Mouse (Mus musculus) hindbrain, postnatal 0 days (tissue): ENCODE data around the gene Stx6. TPM values are rescaled to one million over a fixed set of nuclear protein-coding genes. Genes with fewer than 3 reads are reported as not detected.
A peak's percentile ranks its signal among the peaks of the same experiment; 100 is the strongest.

ENCODE experiments used
- ATAC-seq: fragments of 200-750 bp; cut with Nextera tagmentation; 2 replicates; pipeline ENCODE4 v1.8.0; 2017; ENCODE audit warnings: mild to moderate bottlenecking, moderate TSS enrichment, moderate library complexity
- DNase-seq: peaks from one replicate; pipeline ENCODE4 v3.0.0-alpha.2; 2015; ENCODE audit warnings: low spot score
- H3K27ac ChIP-seq: fragments of 300-500 bp; sonication (generic); 2 replicates; pipeline ENCODE4 v1.5.1; 2014; ENCODE audit warnings: mild to moderate bottlenecking
- H3K27me3 ChIP-seq: fragments of 300-500 bp; sonication (generic); 2 replicates; pipeline ENCODE4 v1.6.1; 2014; ENCODE audit warnings: low read length, mixed read lengths; ENCODE audit not compliant: insufficient read depth
- H3K36me3 ChIP-seq: fragments of 300-500 bp; sonication (generic); 2 replicates; pipeline ENCODE4 v1.6.1; 2014; ENCODE audit warnings: low read length, mixed read lengths; ENCODE audit not compliant: insufficient read depth
- H3K4me1 ChIP-seq: fragments of 300-500 bp; sonication (generic); 2 replicates; pipeline ENCODE4 v1.6.1; 2014; ENCODE audit warnings: antibody characterized with exemption, low read length, mixed read lengths; ENCODE audit not compliant: insufficient read depth
- H3K4me2 ChIP-seq: fragments of 300-500 bp; sonication (generic); 2 replicates; pipeline ENCODE4 v1.6.1; 2014; ENCODE audit warnings: low read depth, mild to moderate bottlenecking, low read length, moderate library complexity, mixed read lengths
- H3K4me3 ChIP-seq: fragments of 300-500 bp; sonication (generic); 2 replicates; pipeline ENCODE4 v1.5.1; 2014; ENCODE audit warnings: low read length
- H3K9ac ChIP-seq: fragments of 300-500 bp; sonication (generic); replicated peaks from 2 replicates; pipeline ENCODE4 v1.6.1; 2014; ENCODE audit warnings: mild to moderate bottlenecking, low read length, moderate library complexity, mixed read lengths
- H3K9me3 ChIP-seq: fragments of 300-500 bp; sonication (generic); 2 replicates; pipeline ENCODE4 v1.6.1; 2016; ENCODE audit warnings: low read length, mixed read lengths
- CTCF ChIP-seq: IDR thresholded peaks from 2 replicates; pipeline ENCODE4 v1.5.1; 2016; ENCODE audit warnings: antibody characterized with exemption, control low read depth, low read depth
- WGBS: fragments of 180-500 bp; shearing (Covaris S2); extraction: QIAGEN DNeasy Blood & Tissue Kit; methylation state at CpG from one replicate; pipeline ENCODE4 v1.1.7; 2014; 5-methylcytosine and 5-hydroxymethylcytosine counted together
- polyA plus RNA-seq: library from polyadenylated mRNA; unstranded; fragments of >200 nt; fragmentation: Nextera tagmentation; extraction: Ambion mirVana; gene quantifications from 2 replicates; pipeline ENCODE4 v1.2.1, GENCODE M21; 2015
- total RNA-seq: library from RNA; depleted of rRNA; stranded (reverse); fragments of >200 nt; gene quantifications from 2 replicates; pipeline ENCODE4 v1.2.3, GENCODE M21; 2014; rRNA removed

Gene Stx6
- total RNA-seq = 77.1 and 84.2 TPM in 2 replicates
- polyA plus RNA-seq = 81.2 and 82.2 TPM in 2 replicates

GRCm38 (mm10) chr1:155158141-155158969 lies at the start of gene Stx6:
TSS of gene Stx6 (plus strand) at chr1:155158715.
- Histone ChIP-seq H3K4me2 (peak within 1 kb of the TSS; percentile 69), H3K9ac (peak within 1 kb of the TSS; percentile 70), H3K9me3 (no peaks in the 10 kb centered on the region), H3K4me1 (no peaks in the 10 kb centered on the region), H3K4me3 (peak within 1 kb of the TSS; percentile 68), H3K27ac (peak within 1 kb of the TSS; percentile 88), H3K36me3 (no peaks in the 10 kb centered on the region), H3K27me3 (no peaks in the 10 kb centered on the region)
- no peak for TF ChIP-seq CTCF
- 2% methylated on average over 48 of the region's 48 CpGs for WGBS
- ATAC-seq = peak; percentile 99
- DNase-seq = peak; percentile 99

GRCm38 (mm10) chr1:155109387-155110350 lies 48.8 kb upstream of the Stx6 start:
- no peak overlapping the region for H3K4me3 ChIP-seq
- H3K27ac ChIP-seq = peak overlapping the region; percentile 69
- peak overlapping the region; percentile 14 for H3K4me2 ChIP-seq
- no peak for ATAC-seq
- WGBS = 16% methylated on average over 18 of the region's 18 CpGs
- no peak for TF ChIP-seq CTCF
- H3K4me1 ChIP-seq = peaks cover 9% of the 10 kb centered on the region
- peak; percentile 43 for DNase-seq
- no peaks in the 10 kb centered on the region for H3K27me3 ChIP-seq
- no peaks in the 10 kb centered on the region for H3K9me3 ChIP-seq
- no peaks in the 10 kb centered on the region for H3K36me3 ChIP-seq
- peak overlapping the region; percentile 22; the same call in 1 of the 2 replicates for H3K9ac ChIP-seq

GRCm38 (mm10) chr1:155111491-155111890 lies 47.0 kb upstream of the Stx6 start:
- peaks cover 9% of the 10 kb centered on the region for H3K4me1 ChIP-seq
- no peak overlapping the region for H3K9ac ChIP-seq
- no peaks in the 10 kb centered on the region for H3K36me3 ChIP-seq
- H3K4me2 ChIP-seq = no peak overlapping the region
- no peak for ATAC-seq
- TF ChIP-seq CTCF = no peak
- 32% methylated on average over 6 of the region's 6 CpGs for WGBS
- no peak overlapping the region for H3K27ac ChIP-seq
- no peak for DNase-seq
- no peak overlapping the region for H3K4me3 ChIP-seq
- H3K27me3 ChIP-seq = no peaks in the 10 kb centered on the region
- no peaks in the 10 kb centered on the region for H3K9me3 ChIP-seq

GRCm38 (mm10) chr1:155112118-155112517 lies 46.4 kb upstream of the Stx6 start:
- TF ChIP-seq CTCF = no peak
- Histone ChIP-seq H3K9me3 (no peaks in the 10 kb centered on the region), H3K4me3 (no peak overlapping the region), H3K36me3 (no peaks in the 10 kb centered on the region), H3K9ac (no peak overlapping the region), H3K4me2 (no peak overlapping the region), H3K27me3 (no peaks in the 10 kb centered on the region), H3K27ac (no peak overlapping the region), H3K4me1 (peaks cover 9% of the 10 kb centered on the region)
- DNase-seq (no peak), ATAC-seq (no peak)
- WGBS = 56% methylated on average over 4 of the region's 4 CpGs

DNA sequence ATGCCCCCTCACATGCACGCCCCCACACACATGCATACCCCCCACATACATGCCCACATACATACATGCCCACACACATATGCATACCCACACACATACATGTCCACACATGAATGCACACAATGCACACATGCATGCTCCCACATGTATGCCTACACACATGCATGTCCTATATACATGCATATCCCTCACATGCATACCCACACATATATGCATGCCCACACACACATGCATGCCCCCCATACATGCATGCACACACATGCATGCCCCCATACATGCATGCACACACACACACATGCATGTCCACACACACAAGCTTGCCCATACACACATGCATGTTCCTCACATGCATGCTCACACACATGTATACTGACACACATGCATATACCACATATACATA lies 45.6 kb upstream of the Stx6 start:
- DNase-seq (no peak), ATAC-seq (0 out of 2 replicates have a peak, but pooled peaks have one; percentile 51)
- TF ChIP-seq CTCF = no peak
- peaks cover 9% of the 10 kb centered on the region for H3K4me1 ChIP-seq
- no peak overlapping the region for H3K9ac ChIP-seq
- H3K4me3 ChIP-seq = no peak overlapping the region
- H3K27ac ChIP-seq = no peak overlapping the region
- no peaks in the 10 kb centered on the region for H3K36me3 ChIP-seq
- no peaks in the 10 kb centered on the region for H3K9me3 ChIP-seq
- H3K27me3 ChIP-seq = no peaks in the 10 kb centered on the region
- no peak overlapping the region for H3K4me2 ChIP-seq
- 100% methylated on average over 1 of the region's 1 CpGs for WGBS

GRCm38 (mm10) chr1:155113946-155114345 lies 44.6 kb upstream of the Stx6 start:
- ATAC-seq (no peak), DNase-seq (peak; percentile 39)
- H3K9me3 ChIP-seq = no peaks in the 10 kb centered on the region
- 22% methylated on average over 3 of the region's 3 CpGs for WGBS
- H3K27ac ChIP-seq = no peak overlapping the region
- no peak overlapping the region for H3K9ac ChIP-seq
- H3K27me3 ChIP-seq = no peaks in the 10 kb centered on the region
- no peak overlapping the region for H3K4me2 ChIP-seq
- H3K4me3 ChIP-seq = no peak overlapping the region
- H3K36me3 ChIP-seq = no peaks in the 10 kb centered on the region
- H3K4me1 ChIP-seq = peaks cover 9% of the 10 kb centered on the region
- TF ChIP-seq CTCF = no peak
